Mouse (Mus musculus) MEL (cell line): ENCODE data around the gene Zfp771. TPM values are rescaled to one million over a fixed set of nuclear protein-coding genes. Genes with fewer than 3 reads are reported as not detected.

Experiments
- DNase-seq: peaks from one replicate; pipeline ENCODE4 v3.0.0; 2011; ENCODE audit warnings: low read depth, low spot score
- H3K27ac ChIP-seq: 2 replicates; pipeline ENCODE4 v1.5.1; 2012; ENCODE audit warnings: low read depth, mild to moderate bottlenecking, control low read depth, low read length, moderate library complexity; ENCODE audit not compliant: control insufficient read depth
- H3K27me3 ChIP-seq, 2 experiments: fragments of 150-350 bp in 1 of 2; sonication (generic) in 1 of 2; 2 replicates each; pipeline ENCODE4 v1.6.1; 2012; ENCODE audit warnings: low read length in 2 of 2, mild to moderate bottlenecking in 2 of 2, improper control_type of control experiment in 1 of 2, moderate library complexity in 1 of 2; ENCODE audit not compliant: insufficient read depth in 2 of 2, control insufficient read depth in 1 of 2
- H3K36me3 ChIP-seq, 2 experiments: 2 replicates each; pipeline ENCODE4 v1.6.1; 2012 to 2014; ENCODE audit warnings: low read length in 2 of 2, improper control_type of control experiment in 1 of 2, inconsistent platforms in 1 of 2, mild to moderate bottlenecking in 1 of 2; ENCODE audit not compliant: insufficient read depth in 2 of 2, control insufficient read depth in 1 of 2
- H3K4me1 ChIP-seq, 2 experiments: fragments of 150-350 bp in 1 of 2; sonication (generic) in 1 of 2; 2 replicates each; pipeline ENCODE4 v1.6.1; 2012; ENCODE audit warnings: low read length in 2 of 2, improper control_type of control experiment in 1 of 2, mild to moderate bottlenecking in 1 of 2; ENCODE audit not compliant: insufficient read depth in 2 of 2, control insufficient read depth in 1 of 2
- H3K4me3 ChIP-seq, 2 experiments: fragments of 150-350 bp in 1 of 2; sonication (generic) in 1 of 2; 2 replicates each; pipeline ENCODE4 v1.5.1; 2012; ENCODE audit warnings: low read depth in 2 of 2, low read length in 2 of 2, mild to moderate bottlenecking in 2 of 2, moderate library complexity in 2 of 2, control low read depth in 1 of 2, improper control_type of control experiment in 1 of 2; ENCODE audit not compliant: control insufficient read depth in 1 of 2, insufficient read depth in 1 of 2
- H3K79me2 ChIP-seq: 2 replicates; pipeline ENCODE4 v1.6.1; 2012; ENCODE audit warnings: mild to moderate bottlenecking, low read length, moderate library complexity; ENCODE audit not compliant: control insufficient read depth, poor library complexity, insufficient read depth
- H3K9ac ChIP-seq: 2 replicates; pipeline ENCODE4 v1.6.1; 2012; ENCODE audit warnings: low read depth, mild to moderate bottlenecking, control low read depth, low read length, moderate library complexity; ENCODE audit not compliant: control insufficient read depth, poor library complexity, severe bottlenecking
- H3K9me3 ChIP-seq: fragments of 150-350 bp; sonication (generic); replicated peaks from 2 replicates; pipeline ENCODE4 v1.6.1; 2012; ENCODE audit warnings: mild to moderate bottlenecking, low read length, improper control_type of control experiment, moderate library complexity; ENCODE audit not compliant: insufficient read depth
- CHD2 ChIP-seq: IDR thresholded peaks from 2 replicates; pipeline ENCODE4 v1.6.1; 2011; ENCODE audit warnings: low read length, improper control_type of control experiment
- CTCF ChIP-seq, 3 experiments: IDR thresholded peaks in 2 of 3; conservative IDR thresholded peaks in 1 of 3; 2 replicates each; pipeline ENCODE4 v1.5.1; 2011 to 2012; ENCODE audit warnings: low read length in 3 of 3, low read depth in 2 of 3, mild to moderate bottlenecking in 2 of 3, improper control_type of control experiment in 1 of 3, inconsistent platforms in 1 of 3, mixed read lengths in 1 of 3, moderate library complexity in 1 of 3; ENCODE audit not compliant: control insufficient read depth in 1 of 3, insufficient read depth in 1 of 3, poor library complexity in 1 of 3, severe bottlenecking in 1 of 3
- E2F4 ChIP-seq: IDR thresholded peaks from 2 replicates; pipeline ENCODE4 v1.6.1; 2011; ENCODE audit warnings: low read depth, low read length, improper control_type of control experiment, borderline replicate concordance
- ELF1 ChIP-seq: IDR thresholded peaks from 2 replicates; pipeline ENCODE4 v1.6.1; 2014; ENCODE audit warnings: low read depth, mild to moderate bottlenecking, inconsistent platforms, low read length, improper control_type of control experiment, moderate library complexity
- GATA1 ChIP-seq: IDR thresholded peaks from 2 replicates; pipeline ENCODE4 v1.6.1; 2011; ENCODE audit warnings: low read depth, low read length, improper control_type of control experiment
- HCFC1 ChIP-seq: IDR thresholded peaks from 2 replicates; pipeline ENCODE4 v1.6.1; 2012; ENCODE audit warnings: low read depth, mild to moderate bottlenecking, inconsistent platforms, low read length, improper control_type of control experiment, moderate library complexity
- KAT2A ChIP-seq: conservative IDR thresholded peaks from 2 replicates; pipeline ENCODE4 v1.6.1; 2012; ENCODE audit warnings: low read depth, low read length, improper control_type of control experiment, inconsistent platforms
- MAFK ChIP-seq: IDR thresholded peaks from 2 replicates; pipeline ENCODE4 v1.6.1; 2011; ENCODE audit warnings: low read depth, mild to moderate bottlenecking, low read length, improper control_type of control experiment, borderline replicate concordance
- MAZ ChIP-seq: IDR thresholded peaks from 2 replicates; pipeline ENCODE4 v1.6.1; 2012; ENCODE audit warnings: low read depth, mild to moderate bottlenecking, inconsistent platforms, low read length, improper control_type of control experiment
- MEF2A ChIP-seq: IDR thresholded peaks from 2 replicates; pipeline ENCODE4 v1.6.1; 2014; ENCODE audit warnings: low read depth, mild to moderate bottlenecking, inconsistent platforms, low read length, improper control_type of control experiment; ENCODE audit not compliant: poor library complexity, insufficient replicate concordance, severe bottlenecking; ENCODE audit errors: extremely low read depth
- MXI1 ChIP-seq: IDR thresholded peaks from 2 replicates; pipeline ENCODE4 v1.6.1; 2011; ENCODE audit warnings: mild to moderate bottlenecking, low read depth, low read length, improper control_type of control experiment
- MYC ChIP-seq: IDR thresholded peaks from 2 replicates; pipeline ENCODE4 v1.6.1; 2011; ENCODE audit warnings: low read depth, mild to moderate bottlenecking, low read length, improper control_type of control experiment, moderate library complexity
- NELFE ChIP-seq: IDR thresholded peaks from 2 replicates; pipeline ENCODE4 v1.6.1; 2011; ENCODE audit warnings: low read depth, low read length, improper control_type of control experiment
- POLR2AphosphoS2 ChIP-seq: IDR thresholded peaks from 2 replicates; pipeline ENCODE4 v1.6.1; 2011; ENCODE audit warnings: low read length, improper control_type of control experiment
- RCOR1 ChIP-seq: IDR thresholded peaks from 2 replicates; pipeline ENCODE4 v1.6.1; 2012; ENCODE audit warnings: low read depth, mild to moderate bottlenecking, inconsistent platforms, low read length, improper control_type of control experiment
- SIN3A ChIP-seq: IDR thresholded peaks from 2 replicates; pipeline ENCODE4 v1.6.1; 2012; ENCODE audit warnings: low read length, improper control_type of control experiment, inconsistent platforms
- SMC3 ChIP-seq: IDR thresholded peaks from 2 replicates; pipeline ENCODE4 v1.6.1; 2011; ENCODE audit warnings: low read depth, low read length, improper control_type of control experiment
- TBP ChIP-seq: IDR thresholded peaks from 2 replicates; pipeline ENCODE4 v1.8.0; 2011; ENCODE audit warnings: low read depth, low read length, improper control_type of control experiment
- TCF12 ChIP-seq: IDR thresholded peaks from 2 replicates; pipeline ENCODE4 v1.6.1; 2014; ENCODE audit warnings: low read depth, mild to moderate bottlenecking, inconsistent platforms, low read length, improper control_type of control experiment, moderate library complexity
- UBTF ChIP-seq: IDR thresholded peaks from 2 replicates; pipeline ENCODE4 v1.6.1; 2012; ENCODE audit warnings: low read depth, mild to moderate bottlenecking, inconsistent platforms, low read length, improper control_type of control experiment, moderate library complexity, borderline replicate concordance; ENCODE audit not compliant: insufficient read depth
- USF1 ChIP-seq: IDR thresholded peaks from 2 replicates; pipeline ENCODE4 v1.6.1; 2014; ENCODE audit warnings: low read depth, mild to moderate bottlenecking, inconsistent platforms, low read length, improper control_type of control experiment, moderate library complexity
- USF2 ChIP-seq, 2 experiments: IDR thresholded peaks; 2 replicates each; pipeline ENCODE4 v1.6.1; 2011 to 2012; ENCODE audit warnings: improper control_type of control experiment in 2 of 2, low read length in 2 of 2, borderline replicate concordance in 1 of 2, inconsistent platforms in 1 of 2, low read depth in 1 of 2, mild to moderate bottlenecking in 1 of 2; ENCODE audit not compliant: insufficient read depth in 1 of 2
- ZC3H11A ChIP-seq: IDR thresholded peaks from 2 replicates; pipeline ENCODE4 v1.6.1; 2012; ENCODE audit warnings: low read depth, mild to moderate bottlenecking, inconsistent platforms, low read length, improper control_type of control experiment
- ZMIZ1 ChIP-seq: IDR thresholded peaks from 2 replicates; pipeline ENCODE4 v1.6.1; 2012; ENCODE audit warnings: low read depth, mild to moderate bottlenecking, inconsistent platforms, low read length, improper control_type of control experiment, moderate library complexity
- ZNF384 ChIP-seq: IDR thresholded peaks from 2 replicates; pipeline ENCODE4 v1.6.1; 2012; ENCODE audit warnings: low read depth, mild to moderate bottlenecking, inconsistent platforms, low read length, improper control_type of control experiment
- polyA plus RNA-seq, 2 experiments: library from polyadenylated mRNA; stranded (reverse) in 1 of 2; unstranded in 1 of 2; fragments of >175 nt in 1 of 2; fragments of >200 nt in 1 of 2; gene quantifications; 2 replicates each; pipeline versions ENCODE4 v1.2.1 to v1.2.4; 2012; ENCODE audit warnings: low replicate concordance in 2 of 2, low read depth in 1 of 2; ENCODE audit not compliant: insufficient read length in 2 of 2, insufficient read depth in 1 of 2, missing spikeins in 1 of 2
- total RNA-seq: library from RNA; depleted of rRNA; stranded (reverse); fragments of 300-350 nt; gene quantifications from 2 replicates; pipeline ENCODE4 v1.2.3, GENCODE M21; 2012

Zfp771 gene
- total and polyA plus RNA-seq, 3 experiments, result 33.4 to 58.3 TPM; not detected in 1

- TF ChIP-seq ZC3H11A, result no peak
- TF ChIP-seq USF2 (IDR thresholded peaks at IDR 0.05; ENCODE audit: borderline replicate concordance in 1 of 2, insufficient read depth in 1 of 2, low read depth in 1 of 2, low read length in 2 of 2), result no peak
- TF ChIP-seq CHD2, result no peak
- peak; percentile 71 for TF ChIP-seq MYC
Measured at GRCm38 (mm10) chr7:127243870-127244657, at the start of gene Zfp771 (continued).

GRCm38 (mm10) chr7:127194633-127195029 lies 49.4 kb upstream of the Zfp771 start:
- H3K79me2 ChIP-seq, result peaks cover 14% of the 10 kb centered on the region
- no peaks in the 10 kb centered on the region for H3K9me3 ChIP-seq
- H3K9ac ChIP-seq, result peak overlapping the region; percentile 94
- H3K36me3 ChIP-seq, result peaks cover 0 to 12% of the 10 kb centered on the region in 2 experiments; a peak in 2 of 4 replicates
- H3K27ac ChIP-seq, result no peak overlapping the region
- TF ChIP-seq MEF2A (no peak), ELF1 (no peak), TCF12 (no peak), E2F4 (no peak), HCFC1 (no peak), MYC (no peak), CTCF (IDR thresholded peaks at IDR 0.05 in 2 of 3, conservative IDR thresholded peaks at IDR 0.05 in 1 of 3; ENCODE audit: control insufficient read depth in 1 of 3, insufficient read depth in 1 of 3, low read depth in 2 of 3, low read length in 3 of 3, poor library complexity in 1 of 3, severe bottlenecking in 1 of 3) (no peak), KAT2A (no peak), ZC3H11A (no peak)
- TF ChIP-seq, all 39 proteins: peak for 0
- peaks cover 0 to 12% of the 10 kb centered on the region in 2 experiments; a peak in 2 of 4 replicates for H3K4me1 ChIP-seq
- DNase-seq, result no peak
- H3K27me3 ChIP-seq, result no peaks in the 10 kb centered on the region
- H3K4me3 ChIP-seq, result peak overlapping the region; percentile 60 to 99; a peak in 3 of 4 replicates

GRCm38 (mm10) chr7:127195544-127196295 lies 48.4 kb upstream of the Zfp771 start, which contains the start of gene Cd2bp2:
Cd2bp2 (minus strand) TSS chr7:127196050.
- Histone ChIP-seq H3K9ac (peak within 1 kb of the TSS; percentile 94), H3K79me2 (peaks cover 14% of the 10 kb centered on the region), H3K4me1 (peaks cover 0 to 12% of the 10 kb centered on the region in 2 experiments; a peak in 2 of 4 replicates), H3K9me3 (no peaks in the 10 kb centered on the region), H3K27me3 (no peaks in the 10 kb centered on the region), H3K36me3 (peaks cover 0 to 12% of the 10 kb centered on the region in 2 experiments; a peak in 2 of 4 replicates), H3K27ac (peak within 1 kb of the TSS; percentile 92), H3K4me3 (peak within 1 kb of the TSS; percentile 60 to 99)
- peak; percentile 98 for DNase-seq
- TF ChIP-seq ZNF384 (no peak), MAFK (no peak), SMC3 (peak; percentile 38), RCOR1 (no peak), MXI1 (no peak), ELF1 (peak; percentile 99), GATA1 (no peak), USF2 (IDR thresholded peaks at IDR 0.05; ENCODE audit: borderline replicate concordance in 1 of 2, insufficient read depth in 1 of 2, low read depth in 1 of 2, low read length in 2 of 2) (no peak), MAZ (peak; percentile 71; the same call in 1 of the 2 replicates), TBP (peak; percentile 51; the same call in 1 of the 2 replicates), SIN3A (peak; percentile 93), USF1 (peak; percentile 23; the same call in 1 of the 2 replicates), POLR2AphosphoS2 (peak; percentile 96), UBTF (0 out of 2 replicates have a peak, but pooled peaks have one; percentile 47), ZMIZ1 (peak; percentile 67; the same call in 1 of the 2 replicates), CHD2 (peak; percentile 96), NELFE (peak; percentile 81)
